Mouse (Mus musculus): ENCODE measurements around the gene Trmt2b. TPM values are rescaled to one million over a fixed set of nuclear protein-coding genes. Genes with fewer than 3 reads are reported as not detected.

Gene Trmt2b
- polyA plus RNA-seq, 1 experiment from 2014 or later = 11.6 TPM

DNA sequence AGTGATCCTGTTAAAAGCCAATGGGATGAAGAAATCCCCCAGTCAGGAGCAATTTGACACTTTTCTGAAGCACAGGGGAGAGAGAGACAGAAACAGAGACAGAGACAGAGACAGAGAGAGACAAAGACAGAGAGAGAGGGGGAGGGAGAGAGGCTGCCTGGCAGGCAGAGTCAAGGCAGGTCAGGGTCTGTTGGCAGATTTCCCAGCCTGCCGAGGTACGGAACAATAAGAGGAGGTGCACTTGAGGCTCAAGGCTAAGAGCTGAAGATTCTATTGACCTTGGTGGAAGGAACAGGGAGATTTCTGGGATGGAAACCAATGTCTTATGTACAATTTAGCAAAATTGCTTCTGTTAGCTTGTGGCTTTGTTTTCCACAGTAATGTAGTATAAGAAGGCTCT lies 28.6 kb downstream of the Trmt2b start:
- Histone ChIP-seq H3K4me1 (ENCODE audit: control insufficient read depth, insufficient read depth, low read length) (no peaks in the 10 kb centered on the region), H3K4me3 (ENCODE audit: low read depth, low read length) (no peak overlapping the region), H3K27me3 (ENCODE audit: control insufficient read depth, insufficient read depth, low read length) (no peaks in the 10 kb centered on the region), H3K9me3 (ENCODE audit: control insufficient read depth, low read length) (no peaks in the 10 kb centered on the region), H3K36me3 (ENCODE audit: control insufficient read depth, insufficient read depth, low read length) (peaks cover 2% of the 10 kb centered on the region; the same call in 1 of the 2 replicates), H3K4me2 (ENCODE audit: low read depth, severe bottlenecking) (no peak overlapping the region), H3K27ac (replicated peaks; ENCODE audit: low read depth, low read length) (no peak overlapping the region), H3K9ac (ENCODE audit: low read length) (no peak overlapping the region)
- WGBS = 93% methylated on average over 2 of the region's 2 CpGs
- ATAC-seq (ENCODE audit: insufficient number of reproducible peaks, low FRiP score, low TSS enrichment, low read depth) (no peak), DNase-seq (ENCODE audit: low spot score) (no peak)

DNA sequence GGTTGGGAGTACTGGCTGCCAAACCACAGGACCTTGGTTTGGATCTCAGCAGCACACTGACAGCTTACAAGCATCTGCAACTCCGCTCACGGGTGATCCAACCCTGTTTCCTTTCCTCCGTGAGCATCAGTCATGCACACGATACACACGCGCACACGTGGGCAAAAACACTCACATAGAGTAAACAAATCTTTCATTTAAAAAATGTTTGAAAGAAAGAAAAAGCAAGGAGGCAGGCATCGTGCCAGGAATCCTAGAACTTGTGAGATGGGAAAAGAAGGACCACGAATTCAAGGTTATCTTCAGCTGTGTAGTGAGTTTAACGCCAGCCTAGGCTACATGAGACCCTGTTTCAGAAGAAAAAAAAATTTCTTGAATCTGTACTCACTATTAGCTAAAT lies 30.8 kb downstream of the Trmt2b start:
- Histone ChIP-seq H3K36me3 (ENCODE audit: control insufficient read depth, insufficient read depth, low read length) (no peaks in the 10 kb centered on the region), H3K4me2 (ENCODE audit: low read depth, severe bottlenecking) (no peak overlapping the region), H3K4me1 (ENCODE audit: control insufficient read depth, insufficient read depth, low read length) (no peaks in the 10 kb centered on the region), H3K9me3 (ENCODE audit: control insufficient read depth, low read length) (no peaks in the 10 kb centered on the region), H3K27ac (replicated peaks; ENCODE audit: low read depth, low read length) (no peak overlapping the region), H3K27me3 (ENCODE audit: control insufficient read depth, insufficient read depth, low read length) (no peaks in the 10 kb centered on the region), H3K9ac (ENCODE audit: low read length) (no peak overlapping the region), H3K4me3 (ENCODE audit: low read depth, low read length) (no peak overlapping the region)
- ATAC-seq (ENCODE audit: insufficient number of reproducible peaks, low FRiP score, low TSS enrichment, low read depth) (no peak), DNase-seq (ENCODE audit: low spot score) (no peak)
- WGBS = 94% methylated on average over 10 of the region's 10 CpGs

DNA sequence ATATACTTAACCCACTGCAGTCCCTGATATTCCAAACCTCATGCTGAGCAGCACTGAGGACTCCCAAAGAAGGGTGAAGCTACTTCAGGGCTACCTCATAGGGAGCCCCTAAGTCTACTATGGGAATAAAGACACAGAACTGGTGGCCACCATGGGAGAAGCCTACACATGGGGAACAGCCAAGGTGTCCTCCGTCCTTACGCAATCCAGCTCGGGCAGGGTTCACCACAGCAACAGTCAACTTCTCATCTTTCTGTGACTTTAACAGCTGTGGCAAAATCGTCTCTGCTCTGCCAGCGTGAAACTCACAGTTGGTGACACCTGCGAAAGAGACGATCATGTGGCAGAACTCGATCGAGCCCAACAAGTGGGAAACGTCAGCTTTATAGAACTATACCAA lies 38.5 kb downstream of the Trmt2b start:
- Histone ChIP-seq H3K9me3 (ENCODE audit: control insufficient read depth, low read length) (no peaks in the 10 kb centered on the region), H3K27me3 (ENCODE audit: control insufficient read depth, insufficient read depth, low read length) (no peaks in the 10 kb centered on the region), H3K27ac (replicated peaks; ENCODE audit: low read depth, low read length) (no peak overlapping the region), H3K36me3 (ENCODE audit: control insufficient read depth, insufficient read depth, low read length) (no peaks in the 10 kb centered on the region), H3K4me2 (ENCODE audit: low read depth, severe bottlenecking) (no peak overlapping the region), H3K9ac (ENCODE audit: low read length) (no peak overlapping the region), H3K4me3 (ENCODE audit: low read depth, low read length) (no peak overlapping the region), H3K4me1 (ENCODE audit: control insufficient read depth, insufficient read depth, low read length) (no peaks in the 10 kb centered on the region)
- 91% methylated on average over 10 of the region's 10 CpGs for WGBS
- ATAC-seq (ENCODE audit: insufficient number of reproducible peaks, low FRiP score, low TSS enrichment, low read depth) (no peak), DNase-seq (ENCODE audit: low spot score) (no peak)

DNA sequence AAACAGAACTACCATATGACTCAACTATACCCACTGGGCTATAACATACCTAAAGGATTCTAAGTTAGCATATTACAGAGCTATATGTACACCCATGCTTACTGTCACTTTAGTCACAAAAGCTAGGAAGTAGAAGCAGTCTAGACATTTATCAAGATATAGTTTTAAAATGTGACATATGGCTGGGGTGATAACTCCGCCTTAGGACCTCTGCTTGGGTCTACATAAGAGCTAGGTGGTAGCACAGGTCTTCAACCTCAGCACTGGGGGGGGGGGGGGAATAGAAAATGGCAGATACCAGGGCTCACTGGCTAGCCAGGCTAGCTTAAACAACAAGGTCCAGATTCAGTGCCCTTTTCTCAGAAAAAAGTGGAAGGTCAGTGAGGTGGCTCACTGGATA lies 43.7 kb downstream of the Trmt2b start:
- Histone ChIP-seq H3K36me3 (ENCODE audit: control insufficient read depth, insufficient read depth, low read length) (no peaks in the 10 kb centered on the region), H3K27ac (replicated peaks; ENCODE audit: low read depth, low read length) (no peak overlapping the region), H3K4me3 (ENCODE audit: low read depth, low read length) (no peak overlapping the region), H3K9ac (ENCODE audit: low read length) (no peak overlapping the region), H3K4me2 (ENCODE audit: low read depth, severe bottlenecking) (no peak overlapping the region), H3K4me1 (ENCODE audit: control insufficient read depth, insufficient read depth, low read length) (no peaks in the 10 kb centered on the region), H3K27me3 (ENCODE audit: control insufficient read depth, insufficient read depth, low read length) (no peaks in the 10 kb centered on the region), H3K9me3 (ENCODE audit: control insufficient read depth, low read length) (no peaks in the 10 kb centered on the region)
- DNase-seq (ENCODE audit: low spot score) (no peak), ATAC-seq (ENCODE audit: insufficient number of reproducible peaks, low FRiP score, low TSS enrichment, low read depth) (no peak)
- WGBS = 100% methylated on average over 1 of the region's 1 CpGs

DNA sequence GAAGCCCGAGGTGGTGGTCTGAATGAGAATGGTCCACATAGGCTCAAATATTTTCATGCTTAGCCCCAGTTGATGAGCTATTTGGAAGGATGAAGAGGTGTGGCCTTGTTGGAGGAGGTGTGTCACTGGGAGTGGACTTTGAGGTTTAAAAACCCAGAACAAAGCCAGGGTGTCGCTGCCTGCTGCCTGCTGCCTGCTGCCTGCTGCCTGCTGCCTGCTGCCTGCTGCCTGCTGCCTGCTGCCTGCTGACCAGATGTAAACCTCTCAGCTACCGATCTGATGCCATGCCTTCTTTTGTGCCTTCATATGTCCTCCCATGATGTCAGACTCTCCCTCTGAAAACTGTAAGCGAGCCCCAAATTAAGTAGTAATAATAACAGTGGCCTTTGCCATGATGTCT lies 54.9 kb downstream of the Trmt2b start, which contains the start of gene Nox1:
Gene Nox1 (minus strand): TSS at position 101 of the 400 bp plus-strand sequence.
- Histone ChIP-seq H3K36me3 (ENCODE audit: control insufficient read depth, insufficient read depth, low read length) (no peaks in the 10 kb centered on the region), H3K4me2 (ENCODE audit: low read depth, severe bottlenecking) (no peak within 1 kb of the TSS), H3K4me3 (ENCODE audit: low read depth, low read length) (no peak within 1 kb of the TSS), H3K9me3 (ENCODE audit: control insufficient read depth, low read length) (no peaks in the 10 kb centered on the region), H3K27me3 (ENCODE audit: control insufficient read depth, insufficient read depth, low read length) (no peaks in the 10 kb centered on the region), H3K27ac (replicated peaks; ENCODE audit: low read depth, low read length) (no peak within 1 kb of the TSS), H3K9ac (ENCODE audit: low read length) (no peak within 1 kb of the TSS), H3K4me1 (ENCODE audit: control insufficient read depth, insufficient read depth, low read length) (no peaks in the 10 kb centered on the region)
- ATAC-seq (ENCODE audit: insufficient number of reproducible peaks, low FRiP score, low TSS enrichment, low read depth) = no peak
- no peak for DNase-seq (ENCODE audit: low spot score)
- 65% methylated on average over 4 of the region's 4 CpGs for WGBS

DNA sequence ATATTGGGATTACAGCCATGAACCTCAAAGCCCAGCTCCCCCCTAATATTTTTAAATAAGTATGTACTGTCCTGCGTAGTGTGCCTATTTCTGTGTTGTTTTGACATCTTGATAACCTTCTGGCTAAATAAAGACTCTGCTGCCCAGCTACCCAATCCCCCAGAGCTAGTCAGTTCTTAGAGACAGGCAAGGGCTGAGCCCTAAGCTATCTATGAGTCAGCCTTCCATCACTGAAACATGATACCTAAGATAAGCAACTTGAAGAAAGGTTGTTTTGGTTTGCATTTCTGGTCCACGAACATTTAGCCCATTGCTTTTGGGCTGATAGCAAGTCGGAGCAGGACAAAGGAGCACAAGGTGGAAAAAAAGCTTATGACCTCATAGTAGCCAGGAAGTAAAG lies 56.2 kb downstream of the Trmt2b start:
- ATAC-seq (ENCODE audit: insufficient number of reproducible peaks, low FRiP score, low TSS enrichment, low read depth) (no peak), DNase-seq (ENCODE audit: low spot score) (no peak)
- no peaks in the 10 kb centered on the region for H3K36me3 ChIP-seq (ENCODE audit: control insufficient read depth, insufficient read depth, low read length)
- H3K27me3 ChIP-seq (ENCODE audit: control insufficient read depth, insufficient read depth, low read length) = no peaks in the 10 kb centered on the region
- no peak overlapping the region for H3K4me2 ChIP-seq (ENCODE audit: low read depth, severe bottlenecking)
- H3K4me1 ChIP-seq (ENCODE audit: control insufficient read depth, insufficient read depth, low read length) = no peaks in the 10 kb centered on the region
- no peak overlapping the region for H3K4me3 ChIP-seq (ENCODE audit: low read depth, low read length)
- no peak overlapping the region for H3K27ac ChIP-seq (replicated peaks; ENCODE audit: low read depth, low read length)
- WGBS = 76% methylated on average over 3 of the region's 3 CpGs
- no peaks in the 10 kb centered on the region for H3K9me3 ChIP-seq (ENCODE audit: control insufficient read depth, low read length)
- H3K9ac ChIP-seq (ENCODE audit: low read length) = no peak overlapping the region

DNA sequence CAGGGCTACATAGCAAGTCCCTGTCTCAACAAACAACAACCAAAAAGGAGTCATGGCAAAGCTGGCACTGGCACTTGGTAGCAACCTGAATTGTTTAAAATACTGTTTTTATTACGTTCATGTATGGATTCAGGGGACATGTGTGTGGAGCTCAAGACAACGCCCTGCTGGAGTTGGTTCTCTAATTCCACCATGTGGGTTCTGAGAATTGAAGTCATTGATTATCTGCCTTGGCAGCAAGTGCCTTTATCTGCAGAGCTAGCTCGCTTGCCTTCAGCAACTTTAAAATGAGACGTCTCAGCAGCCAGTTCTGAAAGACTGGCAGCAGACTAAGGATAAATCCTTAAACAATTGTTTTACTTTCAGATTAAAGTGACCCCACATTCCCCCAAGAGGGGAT lies 58.6 kb downstream of the Trmt2b start:
- 76% methylated on average over 4 of the region's 4 CpGs for WGBS
- no peaks in the 10 kb centered on the region for H3K27me3 ChIP-seq (ENCODE audit: control insufficient read depth, insufficient read depth, low read length)

DNA sequence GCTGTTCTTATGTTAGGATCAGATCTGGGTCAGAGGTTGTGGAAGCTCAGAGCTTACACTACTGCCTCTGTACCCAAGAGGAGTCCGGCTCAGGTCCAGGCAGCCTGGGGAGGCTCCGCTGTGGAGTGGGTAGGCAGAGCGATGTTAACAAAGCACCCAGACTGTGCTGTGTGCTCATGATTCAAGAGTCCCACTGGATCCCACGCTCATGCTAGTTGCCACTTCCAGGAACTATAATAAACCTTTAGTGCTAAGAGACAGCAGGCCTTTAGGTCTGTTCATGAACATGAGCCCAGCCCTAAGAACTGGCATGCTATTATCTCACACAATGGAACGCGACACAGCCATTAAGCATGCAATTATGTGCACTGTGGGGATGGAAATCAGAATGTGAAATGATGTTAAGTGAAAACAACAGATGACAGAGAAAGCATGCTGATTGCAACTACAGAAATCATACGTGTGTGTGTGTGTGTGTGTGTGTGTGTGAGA lies 65.6 kb downstream of the Trmt2b start:
- WGBS = 91% methylated on average over 7 of the region's 7 CpGs
- H3K27me3 ChIP-seq (ENCODE audit: control insufficient read depth, insufficient read depth, low read length) = no peaks in the 10 kb centered on the region

More for the DNA sequence above, 58.6 kb downstream of the Trmt2b start:
- Histone ChIP-seq H3K36me3 (ENCODE audit: control insufficient read depth, insufficient read depth, low read length) (no peaks in the 10 kb centered on the region), H3K9me3 (ENCODE audit: control insufficient read depth, low read length) (no peaks in the 10 kb centered on the region), H3K27ac (replicated peaks; ENCODE audit: low read depth, low read length) (no peak overlapping the region), H3K4me1 (ENCODE audit: control insufficient read depth, insufficient read depth, low read length) (no peaks in the 10 kb centered on the region), H3K4me2 (ENCODE audit: low read depth, severe bottlenecking) (no peak overlapping the region), H3K4me3 (ENCODE audit: low read depth, low read length) (no peak overlapping the region), H3K9ac (ENCODE audit: low read length) (no peak overlapping the region)
- DNase-seq (ENCODE audit: low spot score) (no peak), ATAC-seq (ENCODE audit: insufficient number of reproducible peaks, low FRiP score, low TSS enrichment, low read depth) (no peak)

DNA sequence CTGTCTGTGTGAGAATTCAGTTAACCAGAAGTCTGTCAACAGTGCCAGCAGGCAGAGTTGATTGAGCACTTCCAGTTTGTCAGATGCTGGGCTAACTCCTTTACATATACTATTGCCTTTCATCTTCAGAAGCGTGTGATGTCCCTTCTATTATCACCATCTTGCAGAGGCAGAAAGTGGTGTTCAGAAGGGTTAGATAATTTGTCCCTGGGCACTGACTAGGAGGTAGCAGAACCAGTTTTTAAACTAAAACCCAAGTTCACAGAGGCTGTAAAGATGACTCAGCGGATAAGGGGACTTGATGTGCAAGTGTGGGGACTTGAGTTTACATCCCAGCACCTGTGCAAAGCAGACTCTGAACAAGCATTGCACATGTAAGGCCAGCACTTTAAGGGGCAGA lies 68.3 kb downstream of the Trmt2b start:
- H3K4me1 ChIP-seq (ENCODE audit: control insufficient read depth, insufficient read depth, low read length) = no peaks in the 10 kb centered on the region
- DNase-seq (ENCODE audit: low spot score) = no peak
- H3K36me3 ChIP-seq (ENCODE audit: control insufficient read depth, insufficient read depth, low read length) = no peaks in the 10 kb centered on the region
- H3K27ac ChIP-seq (replicated peaks; ENCODE audit: low read depth, low read length) = no peak overlapping the region
- no peaks in the 10 kb centered on the region for H3K27me3 ChIP-seq (ENCODE audit: control insufficient read depth, insufficient read depth, low read length)
- no peak for ATAC-seq (ENCODE audit: insufficient number of reproducible peaks, low FRiP score, low TSS enrichment, low read depth)
- no peak overlapping the region for H3K4me2 ChIP-seq (ENCODE audit: low read depth, severe bottlenecking)
- H3K4me3 ChIP-seq (ENCODE audit: low read depth, low read length) = no peak overlapping the region
- 73% methylated on average over 2 of the region's 2 CpGs for WGBS
- no peaks in the 10 kb centered on the region for H3K9me3 ChIP-seq (ENCODE audit: control insufficient read depth, low read length)
- no peak overlapping the region for H3K9ac ChIP-seq (ENCODE audit: low read length)

More for the DNA sequence above, 65.6 kb downstream of the Trmt2b start:
- Histone ChIP-seq H3K27ac (replicated peaks; ENCODE audit: low read depth, low read length) (no peak overlapping the region), H3K4me3 (ENCODE audit: low read depth, low read length) (no peak overlapping the region), H3K4me1 (ENCODE audit: control insufficient read depth, insufficient read depth, low read length) (no peaks in the 10 kb centered on the region), H3K9ac (ENCODE audit: low read length) (no peak overlapping the region), H3K36me3 (ENCODE audit: control insufficient read depth, insufficient read depth, low read length) (no peaks in the 10 kb centered on the region), H3K9me3 (ENCODE audit: control insufficient read depth, low read length) (no peaks in the 10 kb centered on the region), H3K4me2 (ENCODE audit: low read depth, severe bottlenecking) (no peak overlapping the region)
- ATAC-seq (ENCODE audit: insufficient number of reproducible peaks, low FRiP score, low TSS enrichment, low read depth) (no peak), DNase-seq (ENCODE audit: low spot score) (no peak)

Measured in limb, embryonic 11.5 days (tissue).